Mouse (Mus musculus): ENCODE results near the gene Nr1h4. TPM values are rescaled to one million over a fixed set of nuclear protein-coding genes. Genes with fewer than 3 reads are reported as not detected.

The Nr1h4 gene
- polyA plus RNA-seq, 1 experiment from 2014 or later = 0.27 TPM

- H3K27ac ChIP-seq (ENCODE audit: low read depth, low read length) = no peak overlapping the region
- DNase-seq (ENCODE audit: low spot score, missing footprints) (no peak), ATAC-seq (ENCODE audit: low FRiP score) (no peak)
- H3K4me3 ChIP-seq (ENCODE audit: low read depth, low read length) = no peak overlapping the region
- no peaks in the 10 kb centered on the region for H3K9me3 ChIP-seq (ENCODE audit: control insufficient read depth, low read length)
- no peak overlapping the region for H3K4me2 ChIP-seq
- H3K4me1 ChIP-seq (ENCODE audit: control insufficient read depth, insufficient read depth, low read length) = no peaks in the 10 kb centered on the region
- 77% methylated on average over 5 of the region's 5 CpGs for WGBS
- H3K9ac ChIP-seq (ENCODE audit: low read length) = no peak overlapping the region
- H3K36me3 ChIP-seq (ENCODE audit: control insufficient read depth, insufficient read depth, low read length) = no peaks in the 10 kb centered on the region
- H3K27me3 ChIP-seq (ENCODE audit: control insufficient read depth, insufficient read depth, low read length) = no peaks in the 10 kb centered on the region
Observed at GRCm38 (mm10) chr10:89531194-89531634, 2.2 kb downstream of the Nr1h4 start.

GRCm38 (mm10) chr10:89527054-89527453 lies 6.3 kb downstream of the Nr1h4 start:
- ATAC-seq (ENCODE audit: low FRiP score) = no peak
- 87% methylated on average over 5 of the region's 5 CpGs for WGBS
- H3K9ac ChIP-seq (ENCODE audit: low read length) = no peak overlapping the region
- H3K27me3 ChIP-seq (ENCODE audit: control insufficient read depth, insufficient read depth, low read length) = no peaks in the 10 kb centered on the region
- DNase-seq (ENCODE audit: low spot score, missing footprints) = no peak
- H3K36me3 ChIP-seq (ENCODE audit: control insufficient read depth, insufficient read depth, low read length) = no peaks in the 10 kb centered on the region
- no peak overlapping the region for H3K4me3 ChIP-seq (ENCODE audit: low read depth, low read length)
- H3K4me2 ChIP-seq = no peak overlapping the region
- H3K9me3 ChIP-seq (ENCODE audit: control insufficient read depth, low read length) = no peaks in the 10 kb centered on the region
- H3K27ac ChIP-seq (ENCODE audit: low read depth, low read length) = no peak overlapping the region
- H3K4me1 ChIP-seq (ENCODE audit: control insufficient read depth, insufficient read depth, low read length) = no peaks in the 10 kb centered on the region

GRCm38 (mm10) chr10:89525823-89526222 lies 7.6 kb downstream of the Nr1h4 start:
- Histone ChIP-seq H3K4me3 (ENCODE audit: low read depth, low read length) (no peak overlapping the region), H3K4me1 (ENCODE audit: control insufficient read depth, insufficient read depth, low read length) (no peaks in the 10 kb centered on the region), H3K27ac (ENCODE audit: low read depth, low read length) (no peak overlapping the region), H3K36me3 (ENCODE audit: control insufficient read depth, insufficient read depth, low read length) (no peaks in the 10 kb centered on the region), H3K9me3 (ENCODE audit: control insufficient read depth, low read length) (no peaks in the 10 kb centered on the region), H3K27me3 (ENCODE audit: control insufficient read depth, insufficient read depth, low read length) (no peaks in the 10 kb centered on the region), H3K9ac (ENCODE audit: low read length) (no peak overlapping the region), H3K4me2 (no peak overlapping the region)
- ATAC-seq (ENCODE audit: low FRiP score) (peak; percentile 80), DNase-seq (ENCODE audit: low spot score, missing footprints) (no peak)
- WGBS = 14% methylated on average over 2 of the region's 2 CpGs

- H3K27me3 ChIP-seq (ENCODE audit: control insufficient read depth, insufficient read depth, low read length) = no peaks in the 10 kb centered on the region
- no peaks in the 10 kb centered on the region for H3K4me1 ChIP-seq (ENCODE audit: control insufficient read depth, insufficient read depth, low read length)
- H3K36me3 ChIP-seq (ENCODE audit: control insufficient read depth, insufficient read depth, low read length) = no peaks in the 10 kb centered on the region
- no peak overlapping the region for H3K9ac ChIP-seq (ENCODE audit: low read length)
- no peak overlapping the region for H3K4me3 ChIP-seq (ENCODE audit: low read depth, low read length)
- no peak overlapping the region for H3K4me2 ChIP-seq
- DNase-seq (ENCODE audit: low spot score, missing footprints) (peak; percentile 54), ATAC-seq (ENCODE audit: low FRiP score) (no peak)
- no peak overlapping the region for H3K27ac ChIP-seq (ENCODE audit: low read depth, low read length)
- H3K9me3 ChIP-seq (ENCODE audit: control insufficient read depth, low read length) = no peaks in the 10 kb centered on the region
- WGBS = 93% methylated on average over 7 of the region's 7 CpGs
Observed at GRCm38 (mm10) chr10:89522481-89522880, 10.9 kb downstream of the Nr1h4 start.

- H3K27me3 ChIP-seq (ENCODE audit: control insufficient read depth, insufficient read depth, low read length) = no peaks in the 10 kb centered on the region
- no peaks in the 10 kb centered on the region for H3K9me3 ChIP-seq (ENCODE audit: control insufficient read depth, low read length)
- no peaks in the 10 kb centered on the region for H3K36me3 ChIP-seq (ENCODE audit: control insufficient read depth, insufficient read depth, low read length)
- H3K4me3 ChIP-seq (ENCODE audit: low read depth, low read length) = no peak overlapping the region
- H3K4me1 ChIP-seq (ENCODE audit: control insufficient read depth, insufficient read depth, low read length) = no peaks in the 10 kb centered on the region
- no peak overlapping the region for H3K9ac ChIP-seq (ENCODE audit: low read length)
- H3K27ac ChIP-seq (ENCODE audit: low read depth, low read length) = no peak overlapping the region
- 91% methylated on average over 9 of the region's 9 CpGs for WGBS
- peak; percentile 54 for DNase-seq (ENCODE audit: low spot score, missing footprints)
- ATAC-seq (ENCODE audit: low FRiP score) = no peak
- H3K4me2 ChIP-seq = no peak overlapping the region
Observed at GRCm38 (mm10) chr10:89521790-89522431, 11.5 kb downstream of the Nr1h4 start.

GRCm38 (mm10) chr10:89520381-89520780 lies 13.0 kb downstream of the Nr1h4 start:
- Histone ChIP-seq H3K9me3 (ENCODE audit: control insufficient read depth, low read length) (no peaks in the 10 kb centered on the region), H3K4me1 (ENCODE audit: control insufficient read depth, insufficient read depth, low read length) (no peaks in the 10 kb centered on the region), H3K27me3 (ENCODE audit: control insufficient read depth, insufficient read depth, low read length) (no peaks in the 10 kb centered on the region), H3K4me2 (no peak overlapping the region), H3K9ac (ENCODE audit: low read length) (no peak overlapping the region), H3K36me3 (ENCODE audit: control insufficient read depth, insufficient read depth, low read length) (no peaks in the 10 kb centered on the region), H3K4me3 (ENCODE audit: low read depth, low read length) (no peak overlapping the region), H3K27ac (ENCODE audit: low read depth, low read length) (no peak overlapping the region)
- 91% methylated on average over 4 of the region's 4 CpGs for WGBS
- no peak for ATAC-seq (ENCODE audit: low FRiP score)
- peak; percentile 61 for DNase-seq (ENCODE audit: low spot score, missing footprints)

GRCm38 (mm10) chr10:89519226-89519625 lies 14.2 kb downstream of the Nr1h4 start:
- Histone ChIP-seq H3K36me3 (ENCODE audit: control insufficient read depth, insufficient read depth, low read length) (no peaks in the 10 kb centered on the region), H3K4me3 (ENCODE audit: low read depth, low read length) (no peak overlapping the region), H3K9ac (ENCODE audit: low read length) (no peak overlapping the region), H3K4me2 (no peak overlapping the region), H3K4me1 (ENCODE audit: control insufficient read depth, insufficient read depth, low read length) (no peaks in the 10 kb centered on the region), H3K27me3 (ENCODE audit: control insufficient read depth, insufficient read depth, low read length) (no peaks in the 10 kb centered on the region), H3K9me3 (ENCODE audit: control insufficient read depth, low read length) (no peaks in the 10 kb centered on the region), H3K27ac (ENCODE audit: low read depth, low read length) (no peak overlapping the region)
- ATAC-seq (ENCODE audit: low FRiP score) (no peak), DNase-seq (ENCODE audit: low spot score, missing footprints) (no peak)
- 85% methylated on average over 4 of the region's 4 CpGs for WGBS

GRCm38 (mm10) chr10:89518365-89518764 lies 15.0 kb downstream of the Nr1h4 start:
- no peaks in the 10 kb centered on the region for H3K27me3 ChIP-seq (ENCODE audit: control insufficient read depth, insufficient read depth, low read length)
- peak; percentile 31 for DNase-seq (ENCODE audit: low spot score, missing footprints)
- H3K4me2 ChIP-seq = no peak overlapping the region
- H3K4me3 ChIP-seq (ENCODE audit: low read depth, low read length) = no peak overlapping the region
- no peaks in the 10 kb centered on the region for H3K4me1 ChIP-seq (ENCODE audit: control insufficient read depth, insufficient read depth, low read length)
- no peak for ATAC-seq (ENCODE audit: low FRiP score)
- WGBS = 86% methylated on average over 2 of the region's 2 CpGs
- no peaks in the 10 kb centered on the region for H3K36me3 ChIP-seq (ENCODE audit: control insufficient read depth, insufficient read depth, low read length)
- no peak overlapping the region for H3K27ac ChIP-seq (ENCODE audit: low read depth, low read length)
- H3K9ac ChIP-seq (ENCODE audit: low read length) = no peak overlapping the region
- no peaks in the 10 kb centered on the region for H3K9me3 ChIP-seq (ENCODE audit: control insufficient read depth, low read length)

- no peak overlapping the region for H3K4me3 ChIP-seq (ENCODE audit: low read depth, low read length)
- no peak overlapping the region for H3K4me2 ChIP-seq
- H3K4me1 ChIP-seq (ENCODE audit: control insufficient read depth, insufficient read depth, low read length) = no peaks in the 10 kb centered on the region
- ATAC-seq (ENCODE audit: low FRiP score) = no peak
- DNase-seq (ENCODE audit: low spot score, missing footprints) = peak; percentile 0
- H3K27me3 ChIP-seq (ENCODE audit: control insufficient read depth, insufficient read depth, low read length) = no peaks in the 10 kb centered on the region
- 68% methylated on average over 2 of the region's 2 CpGs for WGBS
- no peak overlapping the region for H3K9ac ChIP-seq (ENCODE audit: low read length)
- no peaks in the 10 kb centered on the region for H3K36me3 ChIP-seq (ENCODE audit: control insufficient read depth, insufficient read depth, low read length)
- no peaks in the 10 kb centered on the region for H3K9me3 ChIP-seq (ENCODE audit: control insufficient read depth, low read length)
- H3K27ac ChIP-seq (ENCODE audit: low read depth, low read length) = no peak overlapping the region
Observed at GRCm38 (mm10) chr10:89515813-89516212, 17.6 kb downstream of the Nr1h4 start.

Measured in midbrain, embryonic 11.5 days (tissue).